Mouse (Mus musculus): ENCODE data around the gene Ces4a. TPM values are rescaled to one million over a fixed set of nuclear protein-coding genes. Genes with fewer than 3 reads are reported as not detected.
A peak's percentile ranks its signal among the peaks of the same experiment; 100 is the strongest.
"Not testable (repeated sequence)": the region's sequence is repeated elsewhere in the genome, so short reads cannot be mapped to it uniquely, and the experiment has no call there.

Ces4a gene
- total RNA-seq (2014; fragmentation: Nextera tagmentation) = not detected in 2 replicates
- total RNA-seq (2017) = not detected in 2 replicates

DNA sequence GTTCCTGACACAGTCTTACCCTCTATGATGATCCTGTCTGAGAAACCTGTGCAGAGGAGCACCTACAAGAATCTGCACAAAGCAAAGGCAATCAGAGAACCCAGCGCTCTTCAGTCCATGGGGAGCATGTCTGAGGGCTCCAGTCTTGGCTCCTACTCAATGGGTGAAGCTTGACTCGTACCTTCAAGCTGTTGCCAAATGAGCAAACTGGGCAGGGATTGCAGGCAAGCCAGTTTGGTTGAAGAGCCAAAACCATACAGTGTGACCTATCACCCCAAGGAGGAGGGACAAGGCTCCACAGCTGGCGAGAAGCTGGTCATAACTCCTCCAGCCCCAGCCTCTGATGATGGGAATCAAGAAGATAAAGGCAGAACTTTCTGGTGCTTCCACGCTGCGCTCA is at the start of gene Ces4a:
Ces4a (plus strand) TSS at position 292 of the 400 bp plus-strand sequence.
- no peak for ATAC-seq (replicated peaks; ENCODE audit: poor library complexity, severe bottlenecking)

DNA sequence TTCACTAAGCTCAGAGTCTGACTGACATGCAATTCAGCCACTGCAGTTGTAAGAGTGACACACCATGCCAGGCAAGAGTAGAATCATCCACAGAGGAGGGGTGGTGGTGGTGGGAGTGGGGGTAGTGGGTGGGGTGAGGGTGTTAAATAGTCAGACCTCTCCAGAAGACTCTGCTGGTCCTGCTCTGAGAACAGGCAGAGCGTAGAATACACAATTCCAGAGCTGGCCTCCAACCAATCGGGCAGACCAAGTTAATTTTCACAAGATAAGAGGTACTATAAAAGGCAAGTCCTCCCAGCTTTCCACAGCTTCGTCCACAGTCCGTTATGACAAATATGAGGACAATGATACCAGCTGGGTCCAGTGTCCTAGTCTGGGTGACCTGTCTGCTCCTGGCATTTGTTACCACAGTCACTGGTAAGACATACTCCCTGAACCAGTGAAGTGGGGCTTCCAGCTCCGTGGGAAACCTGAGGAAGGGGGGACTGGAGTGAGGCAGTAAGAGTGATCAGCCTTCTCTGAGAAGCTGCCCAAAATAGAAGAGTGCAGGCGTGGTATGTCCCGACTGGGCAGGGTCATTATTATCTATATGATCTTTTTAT is 48.0 kb upstream of the Ces4a start, which contains the start of gene Ces3b:
Ces3b (plus strand) TSS at position 305 of the 602 bp plus-strand sequence.
- no peak for ATAC-seq (replicated peaks; ENCODE audit: poor library complexity, severe bottlenecking)

DNA sequence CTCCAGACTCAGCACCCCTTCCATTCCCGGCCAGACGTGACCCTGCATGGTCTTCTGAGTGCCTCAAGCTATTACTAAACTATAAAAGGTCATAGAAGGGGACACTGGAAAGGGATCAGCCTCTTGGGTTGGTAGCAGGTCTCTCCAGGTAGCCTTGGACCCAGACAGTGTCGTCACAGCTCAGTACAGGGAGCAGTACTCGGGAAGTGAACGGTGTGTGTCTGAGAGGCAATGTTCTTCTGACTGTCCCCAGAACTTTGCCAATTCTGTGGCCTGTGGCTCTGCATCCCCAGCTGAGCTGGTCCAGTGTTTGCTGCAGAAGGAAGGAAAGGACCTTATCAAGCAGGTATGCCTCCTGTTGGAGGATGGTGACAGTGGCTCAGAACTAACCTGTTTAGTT is 43.4 kb upstream of the Ces4a start:
- ATAC-seq (replicated peaks; ENCODE audit: poor library complexity, severe bottlenecking) = not testable (repeated sequence)

DNA sequence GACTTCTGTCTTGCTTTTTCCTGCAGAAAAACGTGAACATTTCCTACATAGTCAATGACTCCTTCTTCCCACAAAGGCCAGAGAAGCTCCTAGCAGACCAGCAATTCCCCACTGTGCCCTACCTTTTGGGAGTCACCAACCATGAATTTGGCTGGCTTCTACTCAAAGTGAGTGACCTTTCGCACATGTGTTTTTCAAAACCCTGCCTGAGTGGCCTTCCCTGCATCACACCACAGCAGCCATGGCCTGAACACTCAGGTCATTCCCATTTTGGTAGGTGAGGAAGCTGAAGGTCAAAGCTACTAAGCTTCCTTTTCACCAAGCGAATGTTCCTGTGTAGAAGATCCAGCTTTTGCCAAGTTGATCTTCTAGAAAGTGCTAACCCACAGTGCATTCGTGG is 43.0 kb upstream of the Ces4a start:
- no peak for ATAC-seq (replicated peaks; ENCODE audit: poor library complexity, severe bottlenecking)

DNA sequence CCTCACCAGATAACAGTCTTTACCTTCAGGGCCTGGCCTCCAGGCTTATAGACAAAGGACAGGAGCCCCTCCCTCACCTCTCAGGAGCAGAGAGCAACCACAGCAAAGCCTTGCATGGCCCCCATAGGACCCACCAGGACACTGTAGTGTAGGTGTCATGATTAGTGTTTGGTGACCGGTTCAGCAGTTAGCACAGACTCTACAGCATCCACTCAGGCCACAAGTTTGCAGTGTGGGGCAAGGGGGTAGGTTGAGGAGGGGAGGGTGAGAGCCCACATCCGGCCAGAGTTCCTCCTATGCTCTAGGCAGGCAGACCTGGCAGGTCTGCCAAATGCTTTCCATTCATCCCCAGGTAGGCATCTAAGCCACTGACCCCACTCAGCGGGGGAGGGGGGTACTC is 37.6 kb upstream of the Ces4a start:
- ATAC-seq (replicated peaks; ENCODE audit: poor library complexity, severe bottlenecking) = no peak

DNA sequence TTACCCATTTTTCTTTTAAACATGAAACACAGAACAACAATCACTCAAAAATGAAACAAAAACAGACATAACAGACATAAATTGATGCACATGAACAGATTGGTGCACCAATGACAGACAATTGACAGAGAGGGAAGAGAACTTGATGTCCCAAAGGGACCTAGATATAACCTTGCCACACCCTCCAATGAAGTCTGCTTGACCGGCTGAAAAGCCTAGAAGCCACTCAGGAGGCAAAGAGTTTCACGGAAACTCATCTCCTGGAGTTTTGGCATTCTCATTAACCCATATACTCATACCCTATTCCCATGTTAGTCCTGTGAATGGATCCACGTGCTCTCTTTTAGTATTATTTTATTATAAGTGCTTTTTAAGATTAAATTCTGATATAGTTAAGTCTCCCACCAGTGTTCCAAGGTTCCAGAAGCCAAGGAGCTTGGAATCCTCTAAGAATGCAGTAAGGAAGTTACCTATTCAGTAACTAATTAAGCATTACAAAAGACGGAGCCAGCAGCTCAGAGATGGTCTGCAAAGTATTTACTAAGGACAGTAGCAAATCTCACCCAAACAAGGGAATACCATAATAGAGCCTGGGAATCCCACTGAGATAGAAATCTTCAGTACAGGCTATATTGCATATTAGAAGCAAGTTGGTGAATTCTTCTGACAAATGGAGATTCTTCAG is 29.4 kb upstream of the Ces4a start:
- not testable (repeated sequence) for ATAC-seq (replicated peaks; ENCODE audit: poor library complexity, severe bottlenecking)

DNA sequence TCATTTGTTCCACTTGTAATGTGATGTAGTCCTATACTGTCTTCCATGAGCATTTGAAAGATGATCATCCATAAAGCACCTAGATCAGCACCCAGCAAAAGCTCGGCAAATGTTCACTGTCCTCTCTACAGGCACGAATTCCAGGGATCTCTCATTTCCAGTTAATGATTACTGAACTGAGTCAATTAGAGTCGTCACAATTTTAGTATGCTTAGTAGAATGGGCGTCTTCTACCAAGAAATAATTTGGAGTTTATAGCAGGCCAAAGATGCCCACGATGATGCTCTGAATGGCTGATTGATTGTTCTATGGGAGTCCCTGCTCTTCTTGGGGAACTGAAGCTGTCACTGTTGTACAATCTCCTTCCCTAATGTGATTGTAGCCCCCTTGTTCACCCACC is 27.9 kb upstream of the Ces4a start:
- not testable (repeated sequence) for ATAC-seq (replicated peaks; ENCODE audit: poor library complexity, severe bottlenecking)

DNA sequence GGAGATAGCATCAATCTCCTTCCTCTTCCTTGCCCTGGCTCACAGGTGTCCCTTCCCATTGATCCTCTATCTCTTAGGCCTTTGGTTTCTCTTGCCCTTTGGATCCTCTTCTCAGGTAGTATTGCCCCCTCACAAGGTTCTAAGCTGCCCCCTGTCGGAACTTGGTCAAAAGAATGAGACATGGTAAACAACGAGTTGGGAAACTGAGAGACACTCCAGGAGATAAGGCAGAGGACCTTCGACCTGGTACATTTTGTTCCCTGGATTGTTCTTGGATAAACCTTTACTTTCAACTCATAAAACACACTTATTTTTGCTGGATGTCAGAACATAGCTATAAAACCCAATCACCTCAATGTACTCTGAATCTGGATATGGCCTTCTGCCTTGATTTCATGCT is 27.4 kb upstream of the Ces4a start:
- no peak for ATAC-seq (replicated peaks; ENCODE audit: poor library complexity, severe bottlenecking)

DNA sequence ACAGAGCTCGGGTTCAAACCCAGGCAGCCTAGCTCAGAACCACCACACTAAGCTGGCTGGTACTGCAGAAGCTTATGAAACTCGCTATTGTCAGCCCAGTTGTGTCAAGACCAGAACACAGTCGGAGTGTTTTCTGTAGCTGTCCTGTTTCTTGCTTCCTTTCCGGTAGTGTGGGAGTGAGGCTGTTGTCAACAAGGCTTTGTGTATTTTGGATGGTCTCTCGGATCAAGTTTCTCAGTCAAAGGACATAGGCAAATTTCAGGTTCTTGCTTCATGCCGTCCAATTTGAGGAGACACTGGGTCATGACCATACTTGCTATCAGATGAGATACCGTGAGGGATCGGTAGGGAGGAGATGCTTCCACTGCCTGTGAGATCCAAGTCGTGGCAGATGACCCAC is 1.7 kb upstream of the Ces4a start:
- no peak for ATAC-seq (replicated peaks; ENCODE audit: poor library complexity, severe bottlenecking)

DNA sequence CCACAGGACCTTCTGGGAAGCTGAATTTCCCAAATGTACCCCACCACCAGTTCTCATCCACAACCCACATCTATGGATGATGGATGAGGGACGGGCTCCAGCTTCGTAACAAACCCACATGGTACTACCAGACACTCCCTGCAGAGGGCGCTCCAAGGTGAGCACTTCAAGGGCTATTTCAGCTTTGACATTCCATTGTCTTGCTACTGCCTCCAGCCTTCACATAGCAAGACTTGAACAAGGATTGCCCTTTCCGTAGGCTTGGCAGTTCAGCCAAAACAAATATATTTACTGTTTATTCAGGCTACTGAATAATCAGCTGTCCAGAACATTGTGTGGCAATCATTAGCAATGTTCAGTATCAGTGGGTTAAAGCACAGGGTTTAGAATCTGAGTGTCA is 6.8 kb downstream of the Ces4a start:
- peak; percentile 80 for ATAC-seq (replicated peaks; ENCODE audit: poor library complexity, severe bottlenecking)

DNA sequence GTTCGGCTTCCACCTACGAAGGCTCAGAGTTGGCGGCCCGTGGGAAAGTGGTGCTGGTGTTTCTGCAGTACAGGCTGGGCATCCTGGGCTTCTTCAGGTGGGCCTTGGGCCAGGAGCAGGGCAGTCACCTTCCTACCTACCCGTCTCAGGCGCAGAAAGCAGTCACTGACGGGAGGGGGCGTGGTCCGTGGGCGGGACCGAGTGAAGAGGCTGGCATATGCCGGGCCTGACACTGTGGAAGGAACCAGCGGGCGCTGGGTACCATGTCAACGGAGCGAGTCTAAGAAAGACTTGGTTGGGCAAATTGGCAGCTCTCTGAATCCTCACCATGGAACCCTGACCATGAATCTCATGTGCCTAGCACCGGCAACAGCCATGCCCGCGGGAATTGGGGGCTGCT is 10.8 kb downstream of the Ces4a start:
- ATAC-seq (replicated peaks; ENCODE audit: poor library complexity, severe bottlenecking) = peak; percentile 66

DNA sequence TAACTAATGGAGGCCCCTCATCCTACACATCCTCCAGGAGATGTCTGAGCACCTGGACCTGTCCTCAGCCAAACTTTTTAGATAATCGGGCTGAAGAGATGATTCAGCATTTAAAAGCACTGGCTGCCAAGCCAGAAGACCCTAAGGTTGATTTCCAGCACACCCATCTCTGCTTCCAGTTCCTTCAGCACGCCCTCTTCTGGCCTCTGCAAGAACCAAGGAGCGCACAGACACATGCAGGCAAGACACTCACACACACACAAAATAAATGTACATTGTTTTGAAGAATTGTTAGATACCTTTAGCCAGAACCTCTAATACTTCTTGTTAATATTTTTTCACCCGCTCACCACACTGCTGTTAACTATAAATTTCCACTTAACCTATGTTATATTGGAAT is 20.1 kb downstream of the Ces4a start:
- ATAC-seq (replicated peaks; ENCODE audit: poor library complexity, severe bottlenecking) = no peak

DNA sequence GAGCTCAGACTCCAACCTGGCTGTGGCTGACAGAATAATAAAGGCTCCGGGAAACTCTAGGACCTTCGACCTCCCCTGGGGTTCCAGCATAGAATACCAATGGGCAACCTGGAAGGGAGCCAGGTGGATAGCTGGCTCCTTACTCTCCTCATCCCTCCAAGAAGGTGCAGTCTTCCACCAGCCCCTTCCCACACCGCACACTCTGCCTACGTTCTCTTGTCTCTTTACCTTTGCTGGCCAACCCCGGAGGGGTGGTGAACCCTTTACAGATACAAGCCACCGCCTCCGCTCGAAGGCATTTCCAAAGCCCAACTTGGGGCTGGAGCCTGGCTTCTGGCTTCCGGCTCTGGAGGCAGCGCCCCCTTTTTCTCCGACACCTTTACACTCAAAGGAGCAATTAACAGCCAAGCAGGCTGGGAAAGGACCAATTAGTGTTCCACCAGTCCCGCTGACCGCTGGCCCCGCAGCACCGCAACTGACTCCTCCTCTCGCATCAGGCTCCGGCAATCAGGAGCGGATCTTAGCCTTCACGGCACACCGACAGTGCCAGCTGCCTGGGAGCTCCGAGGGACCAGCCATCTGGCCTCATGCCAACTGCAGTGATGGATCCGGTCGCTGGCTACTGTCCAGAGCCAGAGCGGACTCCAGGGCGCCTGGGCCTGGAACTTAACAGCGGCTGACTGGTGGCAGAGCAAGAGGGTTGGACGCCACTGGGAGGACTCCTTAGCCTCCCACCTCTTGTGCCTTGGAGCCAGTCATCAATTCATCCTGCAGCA is 21.2 kb downstream of the Ces4a start:
- ATAC-seq (replicated peaks; ENCODE audit: poor library complexity, severe bottlenecking) = peak; percentile 29

DNA sequence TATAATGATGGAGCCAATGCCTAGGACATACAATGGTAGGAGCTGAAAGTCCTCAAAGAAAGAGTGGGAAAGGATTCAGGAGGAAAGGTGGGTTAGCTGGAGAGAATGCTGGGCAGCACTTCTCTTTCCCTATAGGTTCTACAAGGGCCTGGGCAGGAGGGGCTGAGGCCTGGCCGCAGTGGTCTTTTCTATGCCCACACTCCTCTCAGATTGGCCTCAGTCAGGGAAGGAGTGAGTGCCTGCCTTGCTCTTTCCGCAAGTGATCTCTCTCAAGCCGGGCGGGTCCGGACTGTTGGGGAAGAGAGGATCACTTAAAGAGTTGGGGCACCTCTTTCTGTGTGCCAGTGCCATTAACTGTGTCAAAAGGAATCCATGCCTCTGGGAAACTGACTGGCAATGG is 22.7 kb downstream of the Ces4a start:
- ATAC-seq (replicated peaks; ENCODE audit: poor library complexity, severe bottlenecking) = no peak

DNA sequence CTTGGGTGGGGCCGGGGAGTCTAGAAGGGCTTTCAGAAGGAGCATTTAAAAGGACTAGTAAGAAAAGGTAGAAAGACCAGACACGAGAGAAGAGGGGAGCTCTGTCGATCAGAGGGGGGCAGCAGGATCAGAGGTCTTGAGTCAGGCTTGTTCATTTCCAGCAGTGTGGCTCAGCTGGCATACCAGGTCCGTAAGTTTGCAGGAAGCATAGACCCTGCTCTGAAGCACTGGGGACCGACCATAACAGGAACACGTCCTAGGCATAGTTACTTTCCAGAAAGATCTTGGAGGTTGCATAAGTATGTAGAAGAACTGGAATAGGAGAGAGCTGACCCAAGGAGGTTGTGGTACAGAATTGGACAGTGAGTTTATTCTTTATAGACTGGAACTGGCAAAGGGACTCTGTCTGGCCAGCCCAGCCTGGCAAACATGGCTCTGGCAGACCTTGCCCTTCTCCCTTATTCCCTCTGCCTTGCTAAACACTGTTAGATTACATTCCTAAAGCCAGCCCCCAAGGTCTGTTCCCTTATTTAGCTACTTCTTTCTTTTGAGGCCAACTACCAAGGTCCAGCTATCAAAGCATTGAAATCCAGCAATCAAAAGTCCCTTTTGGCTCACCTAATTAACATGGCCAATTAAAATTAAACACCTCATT is 23.6 kb downstream of the Ces4a start:
- no peak for ATAC-seq (replicated peaks; ENCODE audit: poor library complexity, severe bottlenecking)

DNA sequence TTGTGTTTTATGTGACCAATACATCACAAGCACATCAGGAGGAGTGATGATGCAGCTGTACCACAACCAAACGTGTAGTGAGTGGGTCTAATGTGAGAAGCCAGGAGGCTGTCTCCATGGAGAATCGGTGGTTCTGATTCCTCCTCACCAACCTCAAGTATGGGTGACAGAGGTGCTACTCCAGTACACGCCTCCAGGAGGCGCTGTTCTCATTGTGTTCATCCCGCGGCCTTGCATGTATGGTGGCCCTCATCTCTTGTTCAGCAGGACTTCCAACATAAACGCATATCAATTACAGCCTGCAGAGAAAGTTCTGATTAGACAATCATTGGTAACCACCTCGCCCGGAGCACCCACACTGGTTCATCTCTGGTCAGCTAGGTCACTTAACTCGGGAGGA is 26.0 kb downstream of the Ces4a start:
- peak; percentile 77 for ATAC-seq (replicated peaks; ENCODE audit: poor library complexity, severe bottlenecking)

DNA sequence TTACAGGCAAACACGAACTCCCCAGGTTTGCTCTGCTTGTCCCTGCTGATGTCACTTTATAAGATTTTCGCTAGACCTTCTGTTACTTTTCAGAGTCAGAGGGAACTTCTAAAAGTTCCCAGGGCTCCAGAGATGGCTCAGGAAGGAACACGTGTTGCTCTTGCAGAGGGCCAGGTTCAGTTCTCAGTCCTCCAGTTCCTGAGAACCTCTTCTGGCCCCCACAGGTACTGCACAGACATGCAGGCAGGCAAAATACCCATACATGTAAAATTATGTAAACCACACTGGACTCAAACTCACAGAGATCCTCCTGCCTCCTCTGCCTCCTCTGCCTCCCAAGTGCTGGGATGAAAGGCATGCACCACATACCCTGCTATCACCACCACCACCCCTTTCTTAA is 26.5 kb downstream of the Ces4a start:
- peak; percentile 43; the same call in 1 of the 2 replicates for ATAC-seq (replicated peaks; ENCODE audit: poor library complexity, severe bottlenecking)

DNA sequence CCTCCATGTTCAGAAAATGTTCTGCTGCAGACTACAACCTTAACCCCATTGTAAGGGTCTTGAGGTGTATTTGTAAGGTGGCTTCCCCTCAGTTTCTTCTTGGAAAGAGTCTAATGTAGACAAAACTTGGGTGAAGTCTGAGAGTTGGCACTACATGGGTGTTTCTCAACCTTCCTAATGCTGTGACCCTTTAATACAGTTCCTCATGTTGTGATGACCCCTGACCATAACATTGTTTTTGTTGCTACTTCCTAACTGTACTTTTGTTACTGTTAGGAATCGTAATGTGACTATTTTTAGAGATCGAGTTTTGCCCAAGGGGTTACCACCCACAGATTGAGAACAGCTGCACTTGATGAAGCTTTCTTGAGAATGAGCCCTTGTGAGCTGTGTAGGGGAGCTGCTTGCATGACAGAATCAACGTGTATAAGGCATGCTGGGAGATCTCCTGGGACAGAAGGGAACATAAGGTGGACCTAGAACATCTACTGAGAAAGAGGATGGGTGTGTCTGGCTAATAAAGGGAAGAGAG is 29.6 kb downstream of the Ces4a start:
- no peak for ATAC-seq (replicated peaks; ENCODE audit: poor library complexity, severe bottlenecking)

DNA sequence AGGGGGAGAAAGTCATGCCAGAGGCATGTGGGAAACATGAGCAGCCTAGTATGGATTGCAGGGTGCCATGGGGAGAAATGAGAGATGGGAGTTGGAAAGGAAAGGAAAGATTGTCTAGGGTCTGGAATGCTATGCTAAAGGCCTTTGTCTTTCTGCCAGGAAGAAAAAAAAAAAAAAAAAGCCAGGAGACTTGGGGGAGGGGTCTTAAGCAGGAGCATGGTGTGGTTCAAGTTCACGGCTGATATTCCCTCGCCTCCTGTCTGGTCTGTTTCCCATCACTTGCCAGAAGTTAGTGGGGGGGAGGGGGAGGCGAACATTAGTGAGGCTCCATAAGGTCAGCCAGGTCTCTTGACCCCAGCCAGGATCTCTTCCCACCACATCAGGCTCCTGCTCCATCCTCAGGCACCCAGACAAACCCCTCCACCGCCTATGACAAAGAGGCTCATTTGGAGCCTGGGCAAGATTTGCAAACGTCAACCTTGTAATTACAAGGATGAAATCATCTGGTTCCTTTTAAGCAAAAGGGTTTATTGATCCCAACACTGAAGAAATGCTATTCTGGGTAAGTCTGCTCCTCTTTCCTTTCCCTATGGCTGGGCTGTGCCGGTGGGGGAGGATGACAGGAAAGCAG is 32.8 kb downstream of the Ces4a start:
- ATAC-seq (replicated peaks; ENCODE audit: poor library complexity, severe bottlenecking) = no peak

DNA sequence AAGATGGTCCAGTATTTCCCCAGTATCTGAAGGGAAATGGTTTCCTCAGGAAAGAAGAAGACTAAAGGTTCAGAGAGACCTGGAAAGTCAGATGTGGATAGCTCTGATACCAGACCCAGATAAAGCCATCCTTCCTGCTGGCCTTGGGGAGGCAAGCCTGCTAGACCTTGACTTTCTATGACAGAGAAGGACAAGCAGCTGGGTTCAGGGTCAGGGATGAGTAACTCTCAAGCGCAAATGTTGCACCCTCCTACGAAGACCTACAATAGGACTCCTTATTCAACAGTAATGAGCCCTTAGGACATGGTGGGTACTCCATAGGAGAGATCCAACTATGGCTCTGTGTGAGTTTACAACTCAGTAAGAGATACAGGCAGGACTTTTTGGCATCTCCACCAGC is 33.6 kb downstream of the Ces4a start:
- no peak for ATAC-seq (replicated peaks; ENCODE audit: poor library complexity, severe bottlenecking)
